Mouse (Mus musculus): ENCODE measurements at regions not wholly inside any gene's neighbourhood (a gene's known extent, or its start where the extent isn't known, plus 50 kb on each side); places are given as distances from the start of the nearest gene placed in this dataset.

- DNase-seq = peak; percentile 8 to 35
These were observed 277.2 kb upstream of the Tshz3 start for GRCm38 (mm10) chr7:36420741-36421140.

DNA sequence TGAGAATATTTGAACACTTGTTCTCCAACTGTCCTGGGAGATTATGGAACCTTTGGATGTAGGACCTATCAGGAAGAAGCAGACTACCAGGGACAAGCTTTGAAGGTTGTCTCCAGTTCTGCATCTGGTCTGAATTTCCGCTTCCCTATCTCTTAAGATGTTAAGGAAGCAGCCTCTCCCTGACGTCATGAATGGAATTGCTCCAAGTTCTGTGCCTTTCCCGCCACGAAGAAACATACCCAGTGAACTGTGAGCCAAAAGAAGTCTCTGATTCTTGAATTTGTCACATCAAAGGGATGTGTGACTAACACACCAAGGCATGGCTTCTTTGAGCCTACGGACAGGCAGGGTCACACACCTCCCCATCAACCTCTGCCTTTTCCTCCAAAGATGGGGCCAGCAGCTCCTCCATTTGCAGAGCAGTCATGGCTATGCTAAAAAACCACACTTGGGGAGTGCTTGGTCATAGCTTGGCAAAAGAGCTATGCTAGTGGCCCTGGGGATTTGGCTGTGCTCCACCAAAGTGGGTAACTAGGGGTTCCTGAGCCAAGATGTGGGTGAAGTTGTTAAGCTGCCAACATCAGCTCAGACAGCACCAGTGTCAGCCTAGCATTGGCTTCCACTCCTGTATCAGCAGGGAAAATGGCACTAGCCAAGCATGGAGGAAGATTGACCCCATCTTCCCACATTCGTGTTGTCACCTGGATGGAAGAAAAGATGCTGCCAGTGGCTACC, 248.6 kb upstream of the Tshz3 start:
- DNase-seq = peak; percentile 18 to 23

- DNase-seq = no peak
These were observed 244.1 kb upstream of the Tshz3 start for GRCm38 (mm10) chr7:36453816-36454215.

- no peak for DNase-seq
These were observed 241.8 kb upstream of the Tshz3 start for GRCm38 (mm10) chr7:36456080-36456479.

- no peak for DNase-seq
These were observed 235.5 kb upstream of the Tshz3 start for GRCm38 (mm10) chr7:36462422-36462833.

GRCm38 (mm10) chr7:36469386-36469785, 228.5 kb upstream of the Tshz3 start:
- DNase-seq = no peak

GRCm38 (mm10) chr7:36473532-36473931, 224.4 kb upstream of the Tshz3 start:
- DNase-seq = no peak

DNA sequence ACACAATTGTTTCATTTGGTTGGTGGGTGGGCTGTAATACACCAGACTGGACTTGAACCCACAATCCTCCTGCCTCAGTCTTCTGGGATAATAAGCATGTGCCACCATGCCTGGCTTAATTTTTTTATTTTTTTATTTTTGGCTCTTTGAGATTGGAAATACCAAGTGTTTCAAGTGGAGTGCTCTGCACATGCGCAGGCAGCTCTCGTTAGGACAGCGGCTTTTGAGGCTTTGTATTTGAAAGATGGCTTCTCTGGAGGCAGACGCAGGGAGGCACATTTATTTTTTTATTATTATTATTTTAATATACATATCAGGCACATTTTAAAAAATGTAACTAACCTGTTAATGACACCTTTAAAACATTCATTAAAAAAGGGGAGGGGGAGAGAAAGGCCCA, 221.5 kb upstream of the Tshz3 start:
- no peak for DNase-seq

DNA sequence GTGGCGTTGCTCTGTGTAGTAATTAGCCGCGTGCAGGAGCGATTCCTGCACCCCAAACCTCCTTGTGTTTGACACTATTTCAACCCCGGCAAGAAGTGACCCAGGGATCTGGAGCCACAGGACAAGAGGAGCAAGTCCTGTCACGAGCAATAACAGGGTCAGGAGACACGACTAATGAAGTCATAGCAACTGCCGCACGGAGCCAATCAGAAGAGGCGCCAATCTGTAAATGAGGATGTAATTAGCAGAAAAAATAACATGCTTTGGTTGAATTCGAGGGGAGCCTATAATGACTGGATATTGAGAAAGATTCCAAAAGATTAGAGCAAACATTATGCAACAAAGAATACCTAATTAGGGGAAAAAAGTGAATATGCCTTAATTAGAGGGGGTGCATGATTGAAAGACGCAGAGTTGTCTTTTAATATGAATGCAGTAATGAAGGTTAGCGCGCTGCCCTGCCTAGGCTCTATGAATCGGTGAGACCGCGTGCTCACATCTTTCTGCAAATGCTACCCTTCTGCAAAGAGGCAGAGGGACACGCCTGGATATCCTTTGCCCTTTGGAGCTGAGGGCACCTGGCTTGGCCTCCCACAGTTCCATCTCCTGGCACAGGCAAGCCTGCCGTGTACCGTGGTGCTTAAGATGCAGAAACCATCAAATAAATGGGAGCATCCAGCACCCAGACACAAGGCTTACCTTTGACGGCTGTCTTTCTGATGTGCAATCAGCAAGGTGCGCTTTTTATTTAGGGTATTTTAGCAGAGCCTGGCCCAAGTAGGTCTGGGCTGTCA, 220.9 kb upstream of the Tshz3 start:
- peak in 1 of 2 experiments; percentile 11 for DNase-seq

GRCm38 (mm10) chr7:36488155-36488554, 209.8 kb upstream of the Tshz3 start:
- no peak for DNase-seq

- DNase-seq = peak; percentile 31 to 45
These were observed 206.7 kb upstream of the Tshz3 start for GRCm38 (mm10) chr7:36491173-36491581.

DNA sequence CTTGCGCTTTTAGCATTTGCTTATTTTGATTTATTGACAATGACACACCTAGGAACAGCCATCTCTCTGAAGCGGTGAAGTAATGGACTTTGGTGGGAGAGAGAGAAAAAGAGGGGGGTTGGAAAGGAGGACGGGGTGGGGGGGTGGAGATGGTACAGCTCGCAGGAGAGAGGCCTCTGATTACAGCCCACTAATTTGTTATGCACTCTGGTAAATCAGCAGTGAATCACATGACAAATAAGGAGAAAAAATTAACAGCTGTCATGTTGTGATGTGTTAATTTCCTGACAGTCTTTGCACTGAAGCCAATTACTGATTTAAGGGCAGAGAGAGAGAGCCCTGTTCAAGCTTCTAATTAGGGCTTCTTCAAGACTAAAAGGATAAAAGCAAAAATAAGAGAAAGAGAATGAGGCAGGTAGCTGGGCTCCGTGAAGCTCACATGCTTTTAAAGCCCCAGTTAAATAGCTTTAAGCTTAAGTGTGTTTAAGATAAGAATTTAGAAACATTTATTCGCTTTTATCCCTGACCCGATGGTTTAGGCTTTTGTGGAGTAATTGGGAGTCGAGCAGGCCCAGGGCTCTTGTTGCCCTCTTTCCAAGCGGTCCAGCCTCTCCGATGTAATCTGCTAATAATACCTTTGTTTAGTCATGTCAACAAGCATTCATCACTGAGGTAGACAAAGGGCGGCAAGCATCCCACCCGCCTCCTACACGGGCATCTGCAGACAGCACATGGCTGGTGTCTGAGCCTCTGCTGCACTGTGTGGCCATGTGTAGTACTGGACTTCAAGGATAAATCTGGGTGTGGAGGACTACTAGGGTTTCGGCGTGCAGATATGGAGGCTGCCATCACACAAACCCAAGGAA, 193.7 kb upstream of the Tshz3 start:
- no peak for DNase-seq

DNA sequence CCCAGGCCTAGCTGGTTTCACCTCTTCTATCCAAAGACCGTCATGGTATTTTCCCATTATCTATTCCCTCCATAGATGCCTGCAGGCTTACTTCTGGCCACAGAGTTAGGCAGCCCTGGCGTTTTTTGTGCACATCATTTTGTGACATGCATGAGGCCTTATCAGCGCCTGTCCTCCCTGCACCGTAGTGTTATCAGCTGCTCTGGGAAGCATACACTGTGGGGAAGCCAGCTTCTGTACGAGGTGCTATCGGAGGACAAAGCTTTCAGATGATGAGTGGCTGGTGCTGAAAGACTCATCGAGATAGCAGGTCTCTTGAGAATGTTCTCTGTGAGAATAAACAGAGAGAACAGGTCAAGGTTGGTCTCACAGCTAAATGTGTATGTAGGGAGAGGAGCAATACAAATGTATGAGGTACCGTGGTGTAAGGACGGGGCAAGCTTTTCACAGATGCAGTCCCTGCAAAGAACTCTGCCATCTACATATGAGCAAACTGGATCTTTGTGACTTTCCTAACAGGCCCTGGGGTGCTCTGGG, 190.0 kb upstream of the Tshz3 start:
- DNase-seq = no peak

- no peak for DNase-seq
These were observed 184.2 kb upstream of the Tshz3 start for GRCm38 (mm10) chr7:36513680-36514079.

DNA sequence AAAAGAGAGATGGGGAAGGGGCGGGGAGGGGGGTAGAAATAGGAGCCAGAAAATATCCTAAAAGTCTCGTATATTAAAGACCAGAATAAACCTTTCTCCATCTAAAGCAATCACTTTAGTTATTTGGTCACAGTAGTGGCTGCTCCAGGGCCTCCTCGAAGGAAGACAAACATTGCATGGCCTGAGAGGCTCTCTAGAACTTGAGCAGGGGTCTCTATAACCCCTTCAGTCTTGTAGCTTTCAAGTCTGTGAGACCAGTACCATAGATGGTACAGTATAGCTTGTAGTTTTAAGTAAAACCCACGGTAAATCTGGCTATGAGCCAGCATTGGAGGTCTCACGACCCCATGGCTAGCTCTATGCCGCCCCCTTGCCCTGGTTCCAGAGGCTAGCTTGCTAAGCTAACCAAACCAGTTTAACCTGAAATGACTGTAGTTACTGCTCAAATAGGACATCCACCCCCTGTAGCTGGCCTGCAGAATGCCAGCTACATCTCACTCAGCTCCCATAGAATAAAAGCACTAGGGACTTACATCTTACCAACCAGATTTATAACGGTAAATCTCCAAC, 181.7 kb upstream of the Tshz3 start:
- no peak for DNase-seq

- no peak for DNase-seq
These were observed 178.9 kb upstream of the Tshz3 start for GRCm38 (mm10) chr7:36519027-36519426.

DNA sequence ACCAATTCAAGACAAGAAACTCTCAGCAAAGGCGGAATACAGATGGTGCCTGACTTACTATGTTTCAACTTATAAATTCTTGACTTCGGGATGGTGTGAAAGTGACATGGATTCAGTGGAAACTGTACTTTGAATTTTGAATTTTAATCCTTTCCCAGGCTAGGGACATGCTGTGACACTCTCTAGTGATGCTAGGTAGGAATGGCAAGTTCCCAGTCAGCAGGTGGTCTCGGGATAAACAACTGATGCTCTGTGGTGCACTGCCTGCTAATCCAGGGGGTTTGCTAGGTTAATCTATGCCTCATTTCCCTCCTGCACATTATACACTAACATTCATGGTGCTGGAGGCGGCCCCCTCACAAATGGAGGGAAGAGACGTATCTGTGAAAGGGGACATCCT, 175.0 kb upstream of the Tshz3 start:
- DNase-seq = no peak

DNA sequence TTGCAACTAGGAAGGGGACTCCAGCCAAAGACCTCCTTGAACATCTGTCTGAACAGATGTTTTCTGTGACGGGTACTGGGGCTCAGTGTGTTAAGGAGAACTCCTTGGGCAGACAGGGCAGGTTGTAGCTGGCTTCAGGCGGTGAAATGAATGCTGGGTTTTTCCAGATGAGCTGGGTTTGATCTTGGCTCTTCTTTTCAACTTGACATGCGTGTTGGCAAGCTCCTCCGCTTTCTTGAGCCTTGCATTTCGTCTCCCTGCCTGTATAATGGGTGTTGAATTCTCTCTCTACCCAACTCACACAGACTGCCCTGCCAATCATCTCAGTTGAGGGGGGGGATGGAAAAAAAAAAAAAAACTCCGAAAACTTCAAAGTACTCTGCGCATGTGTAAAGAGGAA, 171.8 kb upstream of the Tshz3 start:
- no peak for DNase-seq

GRCm38 (mm10) chr7:36526692-36527091, 171.2 kb upstream of the Tshz3 start:
- DNase-seq = no peak

GRCm38 (mm10) chr7:36529504-36530065, 168.3 kb upstream of the Tshz3 start:
- DNase-seq = no peak

DNA sequence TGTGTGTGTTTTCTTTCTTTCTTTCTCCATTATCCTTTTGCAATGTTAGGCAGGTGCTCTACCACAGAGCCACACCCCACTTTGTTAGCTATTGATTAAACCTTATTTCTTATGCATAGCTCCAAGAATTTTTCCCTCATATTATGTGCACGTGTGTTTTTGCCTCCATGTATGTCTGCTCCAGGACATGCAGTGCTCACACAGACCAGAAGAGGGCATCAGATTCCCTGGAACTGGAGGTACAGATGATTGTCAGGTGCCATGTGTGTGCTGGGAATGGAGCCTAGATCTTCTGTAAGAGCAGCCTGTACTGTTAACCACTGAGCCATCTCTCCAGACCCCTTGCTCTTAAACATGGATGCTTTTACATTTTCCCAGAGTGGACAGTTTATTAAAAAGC, 166.4 kb upstream of the Tshz3 start:
- no peak for DNase-seq

DNA sequence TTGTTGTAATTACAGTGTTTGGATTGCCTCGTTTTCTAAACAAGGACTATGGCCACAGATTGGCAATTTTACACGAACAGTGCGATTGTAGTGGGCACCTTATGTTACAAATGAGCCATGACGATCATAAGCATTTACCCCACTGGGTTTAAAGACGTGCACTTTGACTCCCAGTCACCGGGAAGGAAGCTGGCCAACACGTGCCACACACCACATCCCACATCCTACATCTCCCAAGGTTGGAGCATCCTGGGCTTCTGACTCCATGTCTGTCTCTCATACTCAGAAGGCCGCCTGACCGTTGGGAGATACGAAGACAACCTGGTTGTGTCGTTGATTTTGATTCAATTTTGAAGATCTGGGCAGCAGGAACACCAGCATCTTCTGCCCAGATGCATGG, 159.8 kb upstream of the Tshz3 start:
- DNase-seq = no peak

Data from layer of hippocampus, postnatal 36 days (tissue).